Mouse (Mus musculus) testis, adult 2 months (tissue): ENCODE data around the gene Grin1.

Experiments
- CTCF ChIP-seq: fragments of 200-500 bp; IDR thresholded peaks from 2 replicates; pipeline ENCODE4 v1.5.1; 2012; ENCODE audit warnings: low read depth, mild to moderate bottlenecking, inconsistent platforms, low read length, moderate library complexity; ENCODE audit not compliant: control insufficient read depth, insufficient read depth, insufficient replicate concordance
- POLR2A ChIP-seq: fragments of 200-500 bp; IDR thresholded peaks from 2 replicates; pipeline ENCODE4 v1.6.1; 2012; ENCODE audit warnings: low read depth, mild to moderate bottlenecking, inconsistent platforms, low read length, moderate library complexity; ENCODE audit not compliant: control insufficient read depth

DNA sequence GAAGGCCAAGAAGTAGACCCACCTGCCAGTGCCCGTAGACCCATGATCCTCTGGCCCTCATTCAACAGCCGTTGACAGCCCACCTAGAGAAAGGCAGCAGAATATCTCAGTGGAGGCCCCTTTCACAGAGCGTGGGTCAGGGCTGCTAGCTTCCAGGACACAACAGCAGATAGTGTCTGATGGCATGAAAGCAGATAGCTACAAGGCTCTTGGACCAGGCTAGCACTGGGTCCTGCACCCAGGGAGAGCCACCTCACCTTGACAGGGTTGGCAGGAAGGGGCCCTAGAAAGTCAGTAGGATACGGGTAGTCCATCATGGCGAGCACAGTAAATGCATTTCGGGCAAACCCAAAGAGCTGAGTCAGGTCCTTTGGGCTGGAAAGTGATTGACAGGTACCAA, 35.2 kb upstream of the Grin1 start:
- TF ChIP-seq POLR2A (no peak), CTCF (no peak)
